Mouse (Mus musculus): ENCODE data around the gene Larp7. TPM values are rescaled to one million over a fixed set of nuclear protein-coding genes. Genes with fewer than 3 reads are reported as not detected.

The Larp7 gene
- 74.3 and 87.0 TPM in 2 replicates for polyA plus RNA-seq (2014; fragmentation: Nextera tagmentation; extraction: Ambion mirVana)

- Histone ChIP-seq H3K27ac (ENCODE audit: low read depth, low read length) (peak within 1 kb of the TSS; percentile 79), H3K9me3 (ENCODE audit: control insufficient read depth, low read length) (no peaks in the 10 kb centered on the region), H3K27me3 (ENCODE audit: control insufficient read depth, insufficient read depth, low read length) (no peaks in the 10 kb centered on the region), H3K4me2 (ENCODE audit: low read depth, low read length, severe bottlenecking) (peak within 1 kb of the TSS; percentile 66), H3K9ac (ENCODE audit: low read length) (peak within 1 kb of the TSS; percentile 71), H3K36me3 (ENCODE audit: control insufficient read depth, insufficient read depth, low read length) (peaks cover 3% of the 10 kb centered on the region; the same call in 1 of the 2 replicates), H3K4me3 (ENCODE audit: low read depth, low read length) (peak within 1 kb of the TSS; percentile 80), H3K4me1 (replicated peaks; ENCODE audit: control insufficient read depth, insufficient read depth, low read length) (no peaks in the 10 kb centered on the region)
- DNase-seq (ENCODE audit: low spot score) (peak; percentile 100), ATAC-seq (replicated peaks; ENCODE audit: low FRiP score) (peak; percentile 98)
- under 1% methylated on average over 73 of the region's 73 CpGs for WGBS
Measured at GRCm38 (mm10) chr3:127552973-127553719, at the start of gene Larp7, which contains the start of gene Zgrf1. TSS of gene Larp7 (minus strand) at chr3:127553349. TSS of gene Zgrf1 (plus strand) at chr3:127553489.

- no peak overlapping the region for H3K9ac ChIP-seq (ENCODE audit: low read length)
- no peaks in the 10 kb centered on the region for H3K4me1 ChIP-seq (replicated peaks; ENCODE audit: control insufficient read depth, insufficient read depth, low read length)
- H3K9me3 ChIP-seq (ENCODE audit: control insufficient read depth, low read length), result no peaks in the 10 kb centered on the region
- H3K4me2 ChIP-seq (ENCODE audit: low read depth, low read length, severe bottlenecking), result no peak overlapping the region
- ATAC-seq (replicated peaks; ENCODE audit: low FRiP score) (no peak), DNase-seq (ENCODE audit: low spot score) (no peak)
- no peak overlapping the region for H3K27ac ChIP-seq (ENCODE audit: low read depth, low read length)
- 75% methylated on average over 1 of the region's 1 CpGs for WGBS
- H3K36me3 ChIP-seq (ENCODE audit: control insufficient read depth, insufficient read depth, low read length), result no peaks in the 10 kb centered on the region; the same call in 1 of the 2 replicates
- H3K4me3 ChIP-seq (ENCODE audit: low read depth, low read length), result no peak overlapping the region
- no peaks in the 10 kb centered on the region for H3K27me3 ChIP-seq (ENCODE audit: control insufficient read depth, insufficient read depth, low read length)
Measured at GRCm38 (mm10) chr3:127597136-127597535, 44.0 kb upstream of the Larp7 start.

- H3K36me3 ChIP-seq (ENCODE audit: control insufficient read depth, insufficient read depth, low read length), result peaks cover 2% of the 10 kb centered on the region; the same call in 1 of the 2 replicates
- no peak for DNase-seq (ENCODE audit: low spot score)
- 67% methylated on average over 4 of the region's 4 CpGs for WGBS
Measured at GRCm38 (mm10) chr3:127572557-127572956, 19.4 kb upstream of the Larp7 start.

GRCm38 (mm10) chr3:127565129-127565528 lies 12.0 kb upstream of the Larp7 start:
- Histone ChIP-seq H3K4me3 (ENCODE audit: low read depth, low read length) (no peak overlapping the region), H3K4me1 (replicated peaks; ENCODE audit: control insufficient read depth, insufficient read depth, low read length) (no peaks in the 10 kb centered on the region), H3K9me3 (ENCODE audit: control insufficient read depth, low read length) (no peaks in the 10 kb centered on the region), H3K36me3 (ENCODE audit: control insufficient read depth, insufficient read depth, low read length) (peaks cover 3% of the 10 kb centered on the region), H3K9ac (ENCODE audit: low read length) (no peak overlapping the region), H3K27me3 (ENCODE audit: control insufficient read depth, insufficient read depth, low read length) (no peaks in the 10 kb centered on the region), H3K4me2 (ENCODE audit: low read depth, low read length, severe bottlenecking) (no peak overlapping the region), H3K27ac (ENCODE audit: low read depth, low read length) (no peak overlapping the region)
- DNase-seq (ENCODE audit: low spot score) (no peak), ATAC-seq (replicated peaks; ENCODE audit: low FRiP score) (no peak)
- 83% methylated on average over 3 of the region's 3 CpGs for WGBS

More at GRCm38 (mm10) chr3:127572557-127572956, 19.4 kb upstream of the Larp7 start:
- Histone ChIP-seq H3K27me3 (ENCODE audit: control insufficient read depth, insufficient read depth, low read length) (no peaks in the 10 kb centered on the region), H3K27ac (ENCODE audit: low read depth, low read length) (no peak overlapping the region), H3K9ac (ENCODE audit: low read length) (no peak overlapping the region), H3K4me3 (ENCODE audit: low read depth, low read length) (no peak overlapping the region), H3K9me3 (ENCODE audit: control insufficient read depth, low read length) (no peaks in the 10 kb centered on the region), H3K4me2 (ENCODE audit: low read depth, low read length, severe bottlenecking) (no peak overlapping the region), H3K4me1 (replicated peaks; ENCODE audit: control insufficient read depth, insufficient read depth, low read length) (no peaks in the 10 kb centered on the region)
- 0 out of 2 replicates have a peak, but pooled peaks have one; percentile 42 for ATAC-seq (replicated peaks; ENCODE audit: low FRiP score)

GRCm38 (mm10) chr3:127562974-127563373 lies 9.8 kb upstream of the Larp7 start:
- 95% methylated on average over 4 of the region's 4 CpGs for WGBS
- H3K9me3 ChIP-seq (ENCODE audit: control insufficient read depth, low read length), result no peaks in the 10 kb centered on the region
- no peaks in the 10 kb centered on the region for H3K4me1 ChIP-seq (replicated peaks; ENCODE audit: control insufficient read depth, insufficient read depth, low read length)
- H3K4me3 ChIP-seq (ENCODE audit: low read depth, low read length), result no peak overlapping the region
- H3K36me3 ChIP-seq (ENCODE audit: control insufficient read depth, insufficient read depth, low read length), result peaks cover 3% of the 10 kb centered on the region
- no peak overlapping the region for H3K27ac ChIP-seq (ENCODE audit: low read depth, low read length)
- H3K9ac ChIP-seq (ENCODE audit: low read length), result no peak overlapping the region
- no peak for ATAC-seq (replicated peaks; ENCODE audit: low FRiP score)
- no peak for DNase-seq (ENCODE audit: low spot score)
- no peak overlapping the region for H3K4me2 ChIP-seq (ENCODE audit: low read depth, low read length, severe bottlenecking)
- no peaks in the 10 kb centered on the region for H3K27me3 ChIP-seq (ENCODE audit: control insufficient read depth, insufficient read depth, low read length)

- Histone ChIP-seq H3K9me3 (ENCODE audit: control insufficient read depth, low read length) (no peaks in the 10 kb centered on the region), H3K4me3 (ENCODE audit: low read depth, low read length) (no peak overlapping the region), H3K27ac (ENCODE audit: low read depth, low read length) (no peak overlapping the region), H3K27me3 (ENCODE audit: control insufficient read depth, insufficient read depth, low read length) (no peaks in the 10 kb centered on the region), H3K4me1 (replicated peaks; ENCODE audit: control insufficient read depth, insufficient read depth, low read length) (no peaks in the 10 kb centered on the region), H3K4me2 (ENCODE audit: low read depth, low read length, severe bottlenecking) (no peak overlapping the region), H3K9ac (ENCODE audit: low read length) (no peak overlapping the region), H3K36me3 (ENCODE audit: control insufficient read depth, insufficient read depth, low read length) (peaks cover 6% of the 10 kb centered on the region)
- ATAC-seq (replicated peaks; ENCODE audit: low FRiP score) (no peak), DNase-seq (ENCODE audit: low spot score) (no peak)
Measured at GRCm38 (mm10) chr3:127558201-127558600, 5.1 kb upstream of the Larp7 start.

- Histone ChIP-seq H3K4me3 (ENCODE audit: low read depth, low read length) (peak overlapping the region; percentile 80; the same call in 1 of the 2 replicates), H3K9ac (ENCODE audit: low read length) (no peak overlapping the region), H3K36me3 (ENCODE audit: control insufficient read depth, insufficient read depth, low read length) (peaks cover 3% of the 10 kb centered on the region; the same call in 1 of the 2 replicates), H3K4me2 (ENCODE audit: low read depth, low read length, severe bottlenecking) (peak overlapping the region; percentile 49; the same call in 1 of the 2 replicates), H3K9me3 (ENCODE audit: control insufficient read depth, low read length) (no peaks in the 10 kb centered on the region), H3K27me3 (ENCODE audit: control insufficient read depth, insufficient read depth, low read length) (no peaks in the 10 kb centered on the region), H3K27ac (ENCODE audit: low read depth, low read length) (no peak overlapping the region), H3K4me1 (replicated peaks; ENCODE audit: control insufficient read depth, insufficient read depth, low read length) (no peaks in the 10 kb centered on the region)
- 71% methylated on average over 5 of the region's 5 CpGs for WGBS
- DNase-seq (ENCODE audit: low spot score) (no peak), ATAC-seq (replicated peaks; ENCODE audit: low FRiP score) (no peak)
Measured at GRCm38 (mm10) chr3:127554723-127555122, 1.6 kb upstream of the Larp7 start.

- Histone ChIP-seq H3K36me3 (ENCODE audit: control insufficient read depth, insufficient read depth, low read length) (peaks cover 3% of the 10 kb centered on the region; the same call in 1 of the 2 replicates), H3K4me2 (ENCODE audit: low read depth, low read length, severe bottlenecking) (peak overlapping the region; percentile 49), H3K9me3 (ENCODE audit: control insufficient read depth, low read length) (no peaks in the 10 kb centered on the region), H3K27me3 (ENCODE audit: control insufficient read depth, insufficient read depth, low read length) (no peaks in the 10 kb centered on the region), H3K4me1 (replicated peaks; ENCODE audit: control insufficient read depth, insufficient read depth, low read length) (no peaks in the 10 kb centered on the region), H3K27ac (ENCODE audit: low read depth, low read length) (no peak overlapping the region), H3K9ac (ENCODE audit: low read length) (peak overlapping the region; percentile 71), H3K4me3 (ENCODE audit: low read depth, low read length) (peak overlapping the region; percentile 80)
- DNase-seq (ENCODE audit: low spot score) (no peak), ATAC-seq (replicated peaks; ENCODE audit: low FRiP score) (no peak)
- WGBS, result 2% methylated on average over 4 of the region's 4 CpGs
Measured at GRCm38 (mm10) chr3:127553720-127554043, 533 bp upstream of the Larp7 start.

All from forebrain, embryonic 11.5 days (tissue).